Mouse (Mus musculus) stomach, postnatal 0 days (tissue): Measurements from ENCODE around the gene Skap2.

Source experiments
- CTCF ChIP-seq: IDR thresholded peaks from 2 replicates; pipeline ENCODE4 v1.5.1; 2016; ENCODE audit warnings: antibody characterized with exemption, low read depth, mild to moderate bottlenecking, moderate library complexity
- EP300 ChIP-seq: optimal IDR thresholded peaks from 2 replicates; pipeline ENCODE3; 2016; ENCODE audit warnings: antibody characterized with exemption

DNA sequence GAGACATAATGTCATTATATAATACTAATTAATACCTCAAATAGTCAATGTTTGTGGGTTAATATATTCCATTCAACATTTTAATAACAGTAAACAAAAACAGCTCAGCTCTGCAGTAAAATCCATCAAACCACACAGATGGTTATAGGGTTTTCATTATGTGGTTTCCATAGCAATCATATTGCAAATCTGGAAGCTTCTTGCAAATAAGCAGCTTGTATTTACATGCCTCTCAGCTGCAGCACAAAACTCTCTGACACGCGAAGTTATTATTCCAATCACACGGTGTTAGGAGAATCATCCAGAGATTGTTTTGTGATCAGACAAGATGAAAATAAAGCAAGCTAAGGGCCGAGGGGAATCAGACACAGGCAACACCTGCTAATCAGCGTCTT lies 129.5 kb downstream of the Skap2 start:
- no peak for TF ChIP-seq CTCF
- TF ChIP-seq EP300 = no peak
